Mouse (Mus musculus) cortical plate, adult 2 months (tissue): Measurements from ENCODE around the gene Gm42742.

Source experiments
- CTCF ChIP-seq: fragments of 200-500 bp; IDR thresholded peaks from 2 replicates; pipeline ENCODE4 v1.5.1; 2011; ENCODE audit warnings: mild to moderate bottlenecking, control low read depth, low read length; ENCODE audit not compliant: insufficient read depth; ENCODE audit errors: extremely low read depth
- POLR2A ChIP-seq: fragments of 200-500 bp; IDR thresholded peaks from 2 replicates; pipeline ENCODE4 v1.6.1; 2011; ENCODE audit warnings: mild to moderate bottlenecking, low read length, control low read depth; ENCODE audit not compliant: insufficient read depth; ENCODE audit errors: extremely low read depth

DNA sequence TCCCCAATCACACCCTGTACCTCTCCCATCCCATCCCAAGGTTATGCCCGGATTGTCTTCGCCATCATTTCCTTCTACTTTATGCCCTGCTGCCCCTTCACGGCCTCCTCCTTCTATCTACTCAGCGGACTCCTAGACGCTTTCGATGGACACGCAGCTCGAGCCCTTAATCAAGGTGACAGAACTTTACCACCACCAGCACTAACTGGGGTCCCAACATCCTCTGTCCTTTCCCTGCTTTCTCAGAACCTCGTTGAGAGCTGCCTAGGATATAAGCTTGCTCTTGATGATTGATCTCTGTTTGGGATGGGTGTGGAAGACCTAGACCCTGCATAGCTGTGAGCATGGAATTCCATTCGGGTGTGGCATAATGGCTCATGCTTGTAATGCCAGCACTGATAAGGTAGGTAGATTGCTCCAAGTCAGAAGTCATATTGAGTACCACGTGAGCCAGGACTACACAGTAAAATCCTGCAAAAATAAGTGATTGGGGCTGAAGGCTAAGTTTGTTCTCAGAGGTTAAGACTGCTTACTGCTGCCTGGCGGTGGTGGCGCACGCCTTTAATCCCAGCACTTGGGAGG, 43.9 kb downstream of the Gm42742 start:
- TF ChIP-seq CTCF (no peak), POLR2A (no peak)
